ENCODE assay signal across 8 mouse cellular contexts in genomic region chr9:111056798-111057543, GRCm38 (mm10). TPM values are rescaled to one million over a fixed set of nuclear protein-coding genes. Genes with fewer than 3 reads are reported as not detected.
DNase-seq lines count a peak whose midpoint lies in the region; ATAC-seq and TF ChIP-seq lines count a peak whose summit lies in the region.

Gene Ccrl2, minus strand, starts transcription at chr9:111057519.

- H3K36me3 ChIP-seq in liver, embryonic 16.5 days (ENCODE audit: control insufficient read depth, insufficient read depth): peaks cover 5% of the 10 kb centered on the region; the same call in 1 of the 2 replicates
- no peaks in the 10 kb centered on the region for H3K36me3 ChIP-seq in neural tube, embryonic 12.5 days

- H3K4me2 ChIP-seq in liver, embryonic 16.5 days (ENCODE audit: low read depth, low read length): peak within 1 kb of the TSS; percentile 76
- H3K4me2 ChIP-seq in neural tube, embryonic 12.5 days (replicated peaks): peak within 1 kb of the TSS; percentile 17

- no peak for TF ChIP-seq CTCF in cerebellum, adult 2 months (IDR thresholded peaks at IDR 0.05; ENCODE audit: borderline replicate concordance, insufficient read depth, low read depth, low read length)

- H3K4me1 ChIP-seq in cerebellum, adult 2 months (ENCODE audit: control insufficient read depth, insufficient read depth, low read length): no peaks in the 10 kb centered on the region; the same call in 1 of the 2 replicates
- peaks cover 38% of the 10 kb centered on the region for H3K4me1 ChIP-seq in liver, embryonic 16.5 days (ENCODE audit: control insufficient read depth, low read depth, low read length)
- H3K4me1 ChIP-seq in neural tube, embryonic 12.5 days: no peaks in the 10 kb centered on the region

- peak within 1 kb of the TSS; percentile 25 for H3K4me3 ChIP-seq in cerebellum, adult 2 months (replicated peaks; ENCODE audit: insufficient read depth, low read depth, low read length)
- peak within 1 kb of the TSS; percentile 80 for H3K4me3 ChIP-seq in liver, embryonic 16.5 days (ENCODE audit: low read depth, low read length)
- peak within 1 kb of the TSS; percentile 13; the same call in 1 of the 2 replicates for H3K4me3 ChIP-seq in neural tube, embryonic 12.5 days

- no peak for DNase-seq in cerebellum, adult 2 months
- DNase-seq in cerebellum, postnatal 14 days: no peak
- DNase-seq in c-Kit-positive CD71-positive TER-119-negative erythroid progenitor cells, embryonic 14.5 days (ENCODE audit: low read depth): peak; percentile 87
- DNase-seq in gastrocnemius, postnatal 25 days: peak; percentile 45
- DNase-seq in right cerebral cortex, postnatal 36 days (ENCODE audit: low spot score in 2 of 2): no peak

- peak; percentile 38 for ATAC-seq in inflammation-experienced regulatory T-cells, adult 6 months
- ATAC-seq in liver, embryonic 16.5 days (ENCODE audit: low read depth): peak; percentile 98
- no peak for ATAC-seq in neural tube, embryonic 12.5 days (ENCODE audit: low FRiP score, low read depth)

- H3K9me3 ChIP-seq in liver, embryonic 16.5 days (replicated peaks; ENCODE audit: control insufficient read depth, low read length): no peaks in the 10 kb centered on the region
- H3K9me3 ChIP-seq in neural tube, embryonic 12.5 days: no peaks in the 10 kb centered on the region

- no peak within 1 kb of the TSS for H3K27ac ChIP-seq in cerebellum, adult 2 months (ENCODE audit: insufficient read depth, low read length)
- peak within 1 kb of the TSS; percentile 100 for H3K27ac ChIP-seq in liver, embryonic 16.5 days (ENCODE audit: low read length)
- H3K27ac ChIP-seq in neural tube, embryonic 12.5 days: no peak within 1 kb of the TSS

- H3K27me3 ChIP-seq in cerebellum, adult 2 months (ENCODE audit: control insufficient read depth, insufficient read depth, low read length): no peaks in the 10 kb centered on the region
- H3K27me3 ChIP-seq in liver, embryonic 16.5 days (ENCODE audit: control insufficient read depth, insufficient read depth, low read depth, low read length): no peaks in the 10 kb centered on the region
- H3K27me3 ChIP-seq in neural tube, embryonic 12.5 days (replicated peaks): no peaks in the 10 kb centered on the region

- WGBS in cerebellum, adult 2 months: 29% methylated on average over 17 of the region's 17 CpGs
- under 1% methylated on average over 17 of the region's 17 CpGs for WGBS in liver, embryonic 16.5 days (ENCODE audit: insufficient replicate concordance)
- WGBS in neural tube, embryonic 12.5 days: 61% methylated on average over 17 of the region's 17 CpGs

- peak within 1 kb of the TSS; percentile 86 for H3K9ac ChIP-seq in liver, embryonic 16.5 days (ENCODE audit: low read depth, low read length)
- H3K9ac ChIP-seq in neural tube, embryonic 12.5 days: no peak within 1 kb of the TSS

- TF ChIP-seq POLR2A in cerebellum, adult 2 months (IDR thresholded peaks at IDR 0.05; ENCODE audit: borderline replicate concordance, insufficient read depth, low read length): no peak

RNA-seq across cellular contexts. Expression of gene Ccrl2, which starts in this region (rescaled TPM):
- 1.1 and 2.2 TPM in 2 replicates for polyA plus RNA-seq in cerebellum, adult 2 months (2012; rRNA removed)
- total RNA-seq in gastrocnemius, postnatal 25 days (2021): 1 to 10 TPM; 4.3 to 4.4 TPM
- polyA plus RNA-seq in inflammation-experienced regulatory T-cells, adult 6 months (2017; shearing (Covaris generic)): 10 to 100 TPM; 15.0 to 18.1 (median 17.3) TPM
- 15.7 and 18.2 TPM in 2 replicates for polyA plus RNA-seq in liver, embryonic 16.5 days (2015; fragmentation: Nextera tagmentation; extraction: Ambion mirVana)
- polyA plus RNA-seq in neural tube, embryonic 12.5 days (2016; fragmentation: Nextera tagmentation; extraction: Ambion mirVana): 0.70 and 0.72 TPM in 2 replicates

Comparison
In these comparisons a context has a peak if more than half of its experiments do, and no peak if none do; other contexts are left out.
1. DNase-seq: peak in c-Kit-positive CD71-positive TER-119-negative erythroid progenitor cells, embryonic 14.5 days (single experiment) and gastrocnemius, postnatal 25 days (single experiment); none in cerebellum, adult 2 months (0 of 2), cerebellum, postnatal 14 days (0 of 2) and right cerebral cortex, postnatal 36 days (0 of 2).
2. H3K4me3 ChIP-seq: peak in every context shown above with its lines; median percentile 80 in liver, embryonic 16.5 days; 25 in cerebellum, adult 2 months; 13 in neural tube, embryonic 12.5 days.